Mouse (Mus musculus) thymus, postnatal 4 days (tissue): ENCODE results near the gene Zfp185.
A peak's percentile ranks its signal among the peaks of the same experiment; 100 is the strongest.

ENCODE experiments used
- DNase-seq: peaks from one replicate; pipeline ENCODE4 v3.0.0; 2021

The Zfp185 gene

GRCm38 (mm10) chrX:72986841-72987519 lies at the start of gene Zfp185:
Zfp185 (plus strand) TSS chrX:72987339.
- peak; percentile 70 for DNase-seq

GRCm38 (mm10) chrX:72953464-72953863 lies 33.7 kb upstream of the Zfp185 start:
- DNase-seq: no peak

GRCm38 (mm10) chrX:72956486-72956885 lies 30.7 kb upstream of the Zfp185 start:
- DNase-seq: no peak

GRCm38 (mm10) chrX:72960431-72960830 lies 26.7 kb upstream of the Zfp185 start:
- peak; percentile 26 for DNase-seq

- no peak for DNase-seq
Measured at GRCm38 (mm10) chrX:72961511-72961910, 25.6 kb upstream of the Zfp185 start.

- DNase-seq: no peak
Measured at GRCm38 (mm10) chrX:72962743-72963142, 24.4 kb upstream of the Zfp185 start.

- DNase-seq: no peak
Measured at GRCm38 (mm10) chrX:72982831-72983230, 4.3 kb upstream of the Zfp185 start.

- no peak for DNase-seq
Measured at GRCm38 (mm10) chrX:72985607-72986006, 1.5 kb upstream of the Zfp185 start.

GRCm38 (mm10) chrX:72987520-72987905 lies 374 bp downstream of the Zfp185 start:
- no peak for DNase-seq

- DNase-seq: no peak
Measured at GRCm38 (mm10) chrX:72988431-72988830, 1.3 kb downstream of the Zfp185 start.

GRCm38 (mm10) chrX:72990581-72990980 lies 3.4 kb downstream of the Zfp185 start:
- no peak for DNase-seq

- DNase-seq: no peak
Measured at GRCm38 (mm10) chrX:72992291-72992919, 5.3 kb downstream of the Zfp185 start.

GRCm38 (mm10) chrX:72995542-72995941 lies 8.4 kb downstream of the Zfp185 start:
- no peak for DNase-seq

GRCm38 (mm10) chrX:73003110-73003509 lies 16.0 kb downstream of the Zfp185 start:
- no peak for DNase-seq

GRCm38 (mm10) chrX:73005678-73006077 lies 18.5 kb downstream of the Zfp185 start:
- DNase-seq: no peak

- peak; percentile 92 for DNase-seq
Measured at GRCm38 (mm10) chrX:73007597-73008479, 20.7 kb downstream of the Zfp185 start.

GRCm38 (mm10) chrX:73012846-73013245 lies 25.7 kb downstream of the Zfp185 start:
- DNase-seq: no peak

- no peak for DNase-seq
Measured at GRCm38 (mm10) chrX:73037003-73037402, 49.9 kb downstream of the Zfp185 start, which contains the start of gene Pnma5. Pnma5 (minus strand) TSS chrX:73037103.

GRCm38 (mm10) chrX:73038831-73039230 lies 51.7 kb downstream of the Zfp185 start:
- no peak for DNase-seq

GRCm38 (mm10) chrX:73039666-73040065 lies 52.5 kb downstream of the Zfp185 start:
- no peak for DNase-seq

GRCm38 (mm10) chrX:73053860-73054563 lies 66.9 kb downstream of the Zfp185 start:
- peak; percentile 91 for DNase-seq

GRCm38 (mm10) chrX:73061528-73061927 lies 74.4 kb downstream of the Zfp185 start:
- no peak for DNase-seq

GRCm38 (mm10) chrX:73062323-73062722 lies 75.2 kb downstream of the Zfp185 start:
- DNase-seq: no peak
